Mouse (Mus musculus) cortical plate, adult 2 months (tissue): ENCODE data around the gene Slc9a8. TPM values are rescaled to one million over a fixed set of nuclear protein-coding genes. Genes with fewer than 3 reads are reported as not detected.

Experiments
- H3K27ac ChIP-seq: fragments of 200-500 bp; 2 replicates; pipeline ENCODE4 v1.5.1; 2012; ENCODE audit warnings: low read length, control low read depth, inconsistent platforms; ENCODE audit not compliant: insufficient read depth
- H3K4me1 ChIP-seq: fragments of 200-500 bp; 2 replicates; pipeline ENCODE4 v1.6.1; 2011; ENCODE audit warnings: low read length; ENCODE audit not compliant: control insufficient read depth, insufficient read depth
- H3K4me3 ChIP-seq: fragments of 200-500 bp; 2 replicates; pipeline ENCODE4 v1.5.1; 2011; ENCODE audit warnings: mild to moderate bottlenecking, low read length, control low read depth; ENCODE audit not compliant: insufficient read depth
- CTCF ChIP-seq: fragments of 200-500 bp; IDR thresholded peaks from 2 replicates; pipeline ENCODE4 v1.5.1; 2011; ENCODE audit warnings: mild to moderate bottlenecking, control low read depth, low read length; ENCODE audit not compliant: insufficient read depth; ENCODE audit errors: extremely low read depth
- POLR2A ChIP-seq: fragments of 200-500 bp; IDR thresholded peaks from 2 replicates; pipeline ENCODE4 v1.6.1; 2011; ENCODE audit warnings: mild to moderate bottlenecking, low read length, control low read depth; ENCODE audit not compliant: insufficient read depth; ENCODE audit errors: extremely low read depth
- polyA plus RNA-seq: library from polyadenylated mRNA; depleted of rRNA; stranded (reverse); fragments of >200 nt; gene quantifications from 2 replicates; pipeline ENCODE4 v1.2.3, GENCODE M21; 2012; rRNA removed

Gene Slc9a8
- polyA plus RNA-seq, 1 experiment: 37.9 TPM

GRCm38 (mm10) chr2:167514641-167515040 lies 93.1 kb downstream of the Slc9a8 start:
- Histone ChIP-seq H3K4me3 (no peak overlapping the region), H3K27ac (no peak overlapping the region), H3K4me1 (peaks cover 4% of the 10 kb centered on the region)
- TF ChIP-seq POLR2A (no peak), CTCF (no peak)

GRCm38 (mm10) chr2:167515688-167516087 lies 94.2 kb downstream of the Slc9a8 start:
- no peak overlapping the region for H3K4me3 ChIP-seq
- no peak for TF ChIP-seq POLR2A
- no peak for TF ChIP-seq CTCF
- H3K27ac ChIP-seq: no peak overlapping the region
- no peaks in the 10 kb centered on the region for H3K4me1 ChIP-seq

GRCm38 (mm10) chr2:167519606-167520252 lies 98.2 kb downstream of the Slc9a8 start:
- Histone ChIP-seq H3K4me1 (no peaks in the 10 kb centered on the region), H3K4me3 (no peak overlapping the region), H3K27ac (no peak overlapping the region)
- TF ChIP-seq CTCF (0 out of 2 replicates have a peak, but pooled peaks have one; percentile 7), POLR2A (no peak)

Other genes starting within 250 kb of the Slc9a8 start
- 63.5 and 68.7 TPM in 2 replicates for gene Kcnb1, start 231.6 kb upstream of the Slc9a8 start, polyA plus RNA-seq
- 2.0 and 2.1 TPM in 2 replicates for gene Ptgis, start 181.1 kb upstream of the Slc9a8 start, polyA plus RNA-seq
- gene B4galt5, start 72.5 kb upstream of the Slc9a8 start, polyA plus RNA-seq: 35.3 and 39.2 TPM in 2 replicates
- 98.0 and 102 TPM in 2 replicates for gene Rnf114, start 70.9 kb downstream of the Slc9a8 start, polyA plus RNA-seq
- 62.9 and 63.2 TPM in 2 replicates for gene Spata2, start 71.2 kb downstream of the Slc9a8 start, polyA plus RNA-seq
- 1.4 and 1.8 TPM in 2 replicates for gene Snai1, start 116.5 kb downstream of the Slc9a8 start, polyA plus RNA-seq
- gene Ube2v1, start 210.4 kb downstream of the Slc9a8 start, polyA plus RNA-seq: 251 and 267 TPM in 2 replicates
- 0.93 TPM in 1 of 2 replicates, not detected in the other for gene Gm20431, start 239.8 kb downstream of the Slc9a8 start, polyA plus RNA-seq